Mouse (Mus musculus) forebrain, embryonic 15.5 days (tissue): ENCODE measurements at regions not wholly inside any gene's neighbourhood (a gene's known extent, or its start where the extent isn't known, plus 50 kb on each side); places are given as distances from the start of the nearest gene placed in this dataset.

Experiments
- ATAC-seq: fragments of 200-750 bp; cut with Nextera tagmentation; replicated peaks from 2 replicates; pipeline ENCODE4 v1.8.0; 2017; ENCODE audit warnings: mild to moderate bottlenecking, moderate TSS enrichment, moderate library complexity
- H3K27ac ChIP-seq: fragments of 300-500 bp; sonication (generic); replicated peaks from 2 replicates; pipeline ENCODE4 v1.5.1; 2015; ENCODE audit warnings: mild to moderate bottlenecking, inconsistent platforms
- H3K27me3 ChIP-seq: fragments of 300-500 bp; sonication (generic); 2 replicates; pipeline ENCODE4 v1.6.1; 2015; ENCODE audit warnings: inconsistent platforms
- H3K36me3 ChIP-seq: fragments of 300-500 bp; sonication (generic); 2 replicates; pipeline ENCODE4 v1.6.1; 2015; ENCODE audit warnings: mild to moderate bottlenecking, inconsistent platforms
- H3K4me1 ChIP-seq: fragments of 300-500 bp; sonication (generic); 2 replicates; pipeline ENCODE4 v1.6.1; 2015; ENCODE audit warnings: inconsistent platforms
- H3K4me2 ChIP-seq: fragments of 300-500 bp; sonication (generic); replicated peaks from 2 replicates; pipeline ENCODE4 v1.6.1; 2015; ENCODE audit warnings: mild to moderate bottlenecking, inconsistent platforms
- H3K4me3 ChIP-seq: fragments of 300-500 bp; sonication (generic); 2 replicates; pipeline ENCODE4 v1.5.1; 2015; ENCODE audit warnings: mild to moderate bottlenecking, inconsistent platforms
- H3K9ac ChIP-seq: fragments of 300-500 bp; sonication (generic); replicated peaks from 2 replicates; pipeline ENCODE4 v1.6.1; 2015; ENCODE audit warnings: mild to moderate bottlenecking, inconsistent platforms
- H3K9me3 ChIP-seq: fragments of 300-500 bp; sonication (generic); 2 replicates; pipeline ENCODE4 v1.6.1; 2016; ENCODE audit warnings: inconsistent platforms
- WGBS: fragments of 180-500 bp; shearing (Covaris S2); methylation state at CpG from one replicate; pipeline ENCODE4 v1.1.7; 2015; ENCODE audit warnings: mixed read lengths; 5-methylcytosine and 5-hydroxymethylcytosine counted together

DNA sequence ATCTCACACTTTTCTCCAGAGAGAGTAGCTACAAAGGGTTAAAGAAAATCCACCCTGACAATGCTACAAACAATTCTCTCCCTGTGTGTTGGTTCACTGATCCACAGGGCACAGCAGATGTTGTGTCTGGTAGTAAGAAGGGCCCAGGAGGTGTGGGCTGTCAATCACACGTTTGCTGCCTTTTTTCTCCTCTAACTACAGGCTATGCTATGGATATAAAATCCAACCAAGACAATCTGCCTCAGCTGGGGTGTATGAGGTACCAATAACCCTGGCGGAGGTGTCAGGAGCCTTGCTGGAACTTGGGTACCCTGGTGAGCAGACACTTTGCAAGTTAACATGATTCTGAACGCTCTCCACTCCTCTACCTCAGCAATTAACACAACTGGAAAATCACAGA lies 1002.1 kb upstream of the Pou3f2 start:
- Histone ChIP-seq H3K9ac (no peak overlapping the region), H3K4me3 (no peak overlapping the region), H3K4me1 (peaks cover 6% of the 10 kb centered on the region), H3K9me3 (no peaks in the 10 kb centered on the region), H3K27ac (peak overlapping the region; percentile 60), H3K27me3 (no peaks in the 10 kb centered on the region), H3K36me3 (no peaks in the 10 kb centered on the region), H3K4me2 (no peak overlapping the region)
- peak; percentile 91 for ATAC-seq
- WGBS: 18% methylated on average over 3 of the region's 3 CpGs

DNA sequence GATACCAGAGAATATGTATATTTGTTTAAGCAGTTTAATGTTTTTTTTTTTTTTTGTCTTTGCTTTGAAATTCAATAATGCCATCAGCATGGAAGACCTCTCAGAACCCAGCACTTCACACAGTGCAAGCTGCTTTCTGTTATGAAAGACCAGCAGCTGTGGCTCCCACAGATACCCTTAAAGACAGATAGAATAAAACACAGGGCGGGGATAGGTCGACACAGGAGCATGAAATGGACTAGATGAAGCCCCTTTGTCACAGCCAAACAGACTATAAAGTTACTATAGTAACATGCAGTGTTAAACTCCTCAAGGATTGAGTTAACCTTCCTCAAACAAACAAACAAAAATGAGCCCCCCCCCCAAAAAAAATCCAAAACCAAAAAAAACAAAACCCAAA lies 1003.1 kb upstream of the Pou3f2 start:
- no peaks in the 10 kb centered on the region for H3K27me3 ChIP-seq
- H3K9me3 ChIP-seq: no peaks in the 10 kb centered on the region
- no peak overlapping the region for H3K9ac ChIP-seq
- ATAC-seq: no peak
- H3K4me2 ChIP-seq: no peak overlapping the region
- 27% methylated on average over 2 of the region's 2 CpGs for WGBS
- H3K4me3 ChIP-seq: no peak overlapping the region
- H3K27ac ChIP-seq: no peak overlapping the region
- H3K4me1 ChIP-seq: peaks cover 6% of the 10 kb centered on the region
- no peaks in the 10 kb centered on the region for H3K36me3 ChIP-seq

DNA sequence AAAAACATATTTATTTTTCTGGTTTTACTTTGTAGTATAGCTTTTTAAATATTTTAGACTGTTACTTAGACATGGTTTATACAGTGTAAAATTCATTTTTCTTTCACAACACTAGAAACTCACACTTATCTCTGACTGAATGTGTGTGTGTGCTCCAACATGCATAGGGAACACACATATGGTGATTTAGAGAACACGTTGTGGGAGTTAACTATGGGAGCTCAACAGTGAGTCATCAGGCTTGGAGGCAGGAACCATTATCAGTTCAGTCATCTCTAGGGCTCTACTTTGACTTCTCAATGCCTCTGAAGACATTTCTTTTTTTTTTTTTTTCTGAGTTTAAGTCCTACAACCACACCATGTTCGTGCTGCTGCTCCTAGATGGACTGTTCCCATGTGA lies 997.5 kb upstream of the Mms22l start:
- no peak for ATAC-seq

DNA sequence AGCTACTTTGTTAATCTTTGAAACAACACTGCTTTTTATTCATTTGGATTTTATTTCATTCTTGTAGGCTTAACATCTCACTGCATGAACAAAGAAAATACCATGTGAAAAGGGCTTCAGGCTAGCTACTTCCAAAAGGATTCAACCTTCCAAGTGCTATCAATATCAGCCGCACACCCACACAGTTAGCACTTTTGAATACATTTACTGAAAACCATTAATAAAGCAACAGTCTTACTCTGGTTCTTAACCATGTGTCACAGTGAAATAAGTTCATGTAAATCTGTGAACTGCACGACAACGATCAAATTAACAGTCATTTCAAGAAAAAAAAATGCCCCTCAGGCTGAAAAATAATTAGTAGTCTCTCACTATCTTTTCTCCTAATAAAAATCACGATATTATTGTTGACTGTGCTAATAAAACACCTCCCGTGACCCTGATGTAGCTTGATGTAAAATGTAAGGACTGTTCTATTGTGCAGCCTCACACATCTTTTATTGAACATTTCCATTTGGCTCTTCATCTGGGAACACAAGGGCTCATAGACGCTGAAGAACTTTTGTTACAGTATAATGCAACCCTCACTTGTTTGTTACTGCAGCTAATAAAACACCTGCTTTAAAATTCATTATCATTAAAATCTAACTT lies 991.4 kb upstream of the Mms22l start:
- ATAC-seq: peak; percentile 80
- no peak overlapping the region for H3K4me2 ChIP-seq
- H3K9me3 ChIP-seq: no peaks in the 10 kb centered on the region
- 12% methylated on average over 6 of the region's 6 CpGs for WGBS
- H3K9ac ChIP-seq: no peak overlapping the region
- peaks cover 4% of the 10 kb centered on the region; the same call in 1 of the 2 replicates for H3K4me1 ChIP-seq
- no peaks in the 10 kb centered on the region for H3K27me3 ChIP-seq
- no peaks in the 10 kb centered on the region for H3K36me3 ChIP-seq
- H3K27ac ChIP-seq: peak overlapping the region; percentile 15; the same call in 1 of the 2 replicates
- H3K4me3 ChIP-seq: no peak overlapping the region

More for the DNA sequence above, 997.5 kb upstream of the Mms22l start:
- Histone ChIP-seq H3K27ac (no peak overlapping the region), H3K9me3 (no peaks in the 10 kb centered on the region), H3K4me1 (no peaks in the 10 kb centered on the region), H3K4me2 (no peak overlapping the region), H3K4me3 (no peak overlapping the region), H3K9ac (no peak overlapping the region), H3K27me3 (no peaks in the 10 kb centered on the region), H3K36me3 (no peaks in the 10 kb centered on the region)
- WGBS: 79% methylated on average over 2 of the region's 2 CpGs

DNA sequence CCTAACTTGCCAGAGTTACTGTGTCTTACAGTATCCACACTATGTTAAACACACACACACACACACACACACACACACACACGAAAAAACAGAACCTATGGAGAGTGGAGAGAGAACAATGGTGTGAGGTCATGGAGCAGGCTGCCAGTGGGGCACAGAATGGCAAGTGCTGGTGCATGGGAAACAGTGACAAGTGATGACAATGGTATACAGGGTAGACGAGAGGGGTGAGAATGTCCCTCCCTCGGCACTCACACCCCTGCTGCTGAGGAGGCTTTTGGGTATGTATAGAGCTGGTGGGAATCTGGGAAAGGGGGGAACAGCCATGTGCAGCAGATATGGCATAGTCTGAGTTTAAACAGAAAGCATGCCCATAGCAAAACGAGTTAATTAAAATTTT lies 985.4 kb upstream of the Mms22l start:
- Histone ChIP-seq H3K4me3 (no peak overlapping the region), H3K4me1 (peaks cover 17% of the 10 kb centered on the region), H3K4me2 (no peak overlapping the region), H3K9ac (no peak overlapping the region), H3K27me3 (no peaks in the 10 kb centered on the region), H3K9me3 (no peaks in the 10 kb centered on the region), H3K36me3 (no peaks in the 10 kb centered on the region), H3K27ac (no peak overlapping the region)
- 13% methylated on average over 4 of the region's 4 CpGs for WGBS
- ATAC-seq: peak; percentile 51

DNA sequence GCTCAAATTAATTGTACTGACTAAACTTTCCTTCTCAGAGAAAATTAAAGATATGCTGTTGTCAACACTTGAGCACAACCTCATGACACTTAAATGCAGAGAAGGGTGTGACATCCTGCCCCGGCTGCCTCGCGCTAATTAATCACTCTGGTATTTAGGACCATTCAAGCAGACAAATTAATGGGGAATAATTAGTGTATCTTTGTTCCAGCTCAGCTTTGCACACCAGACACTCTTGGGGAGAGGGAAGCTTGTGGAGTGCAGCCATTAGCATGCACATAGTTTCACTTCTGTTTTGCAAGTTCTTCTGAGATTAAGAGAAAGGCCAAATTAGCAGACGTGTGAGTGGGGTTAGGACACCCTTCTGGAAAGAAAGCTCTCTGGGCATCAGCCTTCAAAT lies 984.2 kb upstream of the Mms22l start:
- Histone ChIP-seq H3K27ac (no peak overlapping the region), H3K4me1 (peaks cover 17% of the 10 kb centered on the region), H3K4me2 (no peak overlapping the region), H3K9me3 (no peaks in the 10 kb centered on the region), H3K36me3 (no peaks in the 10 kb centered on the region), H3K27me3 (no peaks in the 10 kb centered on the region), H3K9ac (no peak overlapping the region), H3K4me3 (no peak overlapping the region)
- 3% methylated on average over 4 of the region's 4 CpGs for whole genome bisulfite sequencing
- ATAC-seq: peak; percentile 91

DNA sequence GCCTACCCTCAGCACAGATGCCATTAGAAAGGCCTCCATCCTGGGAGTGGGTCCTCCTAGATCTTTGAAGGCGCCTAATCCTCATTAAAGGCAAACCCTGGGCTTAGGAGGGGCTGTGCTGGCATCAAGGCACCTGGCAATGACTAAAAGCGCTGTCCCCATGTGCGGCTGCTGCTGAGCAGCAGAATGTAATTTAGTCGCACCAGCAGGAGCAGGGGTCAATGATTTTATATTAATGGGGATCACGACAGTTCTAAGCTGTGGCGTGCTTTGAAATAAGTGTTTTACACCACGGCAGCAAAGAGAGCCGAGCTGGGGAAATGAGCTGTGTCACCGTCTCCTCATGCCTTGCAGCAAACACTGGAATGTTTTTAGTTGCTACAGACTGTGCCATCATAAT lies 982.3 kb upstream of the Mms22l start:
- Histone ChIP-seq H3K4me1 (peaks cover 17% of the 10 kb centered on the region), H3K9ac (0 out of 2 replicates have a peak overlapping the region, but pooled peaks have one; percentile 26), H3K36me3 (no peaks in the 10 kb centered on the region), H3K9me3 (no peaks in the 10 kb centered on the region), H3K27me3 (no peaks in the 10 kb centered on the region), H3K4me2 (peak overlapping the region; percentile 30), H3K27ac (0 out of 2 replicates have a peak overlapping the region, but pooled peaks have one; percentile 19), H3K4me3 (no peak overlapping the region)
- peak; percentile 78 for ATAC-seq
- 3% methylated on average over 9 of the region's 9 CpGs for WGBS
